Mouse (Mus musculus) limb, embryonic 15.5 days (tissue): ENCODE measurements at regions not wholly inside any gene's neighbourhood (a gene's known extent, or its start where the extent isn't known, plus 50 kb on each side); places are given as distances from the start of the nearest gene placed in this dataset.

ENCODE experiments used
- ATAC-seq: fragments of 200-750 bp; cut with Nextera tagmentation; 2 replicates; pipeline ENCODE4 v1.8.0; 2017; ENCODE audit warnings: low read depth, moderate TSS enrichment; ENCODE audit not compliant: insufficient number of reproducible peaks, low FRiP score, low TSS enrichment
- H3K27ac ChIP-seq: fragments of 300-500 bp; sonication (generic); 2 replicates; pipeline ENCODE4 v1.5.1; 2015; ENCODE audit warnings: moderate library complexity, mild to moderate bottlenecking, inconsistent platforms
- H3K27me3 ChIP-seq: fragments of 300-500 bp; sonication (generic); 2 replicates; pipeline ENCODE4 v1.6.1; 2015; ENCODE audit warnings: inconsistent platforms
- H3K36me3 ChIP-seq: fragments of 300-500 bp; sonication (generic); 2 replicates; pipeline ENCODE4 v1.6.1; 2015; ENCODE audit warnings: inconsistent platforms
- H3K4me1 ChIP-seq: fragments of 300-500 bp; sonication (generic); 2 replicates; pipeline ENCODE4 v1.6.1; 2015; ENCODE audit warnings: inconsistent platforms
- H3K4me2 ChIP-seq: fragments of 300-500 bp; sonication (generic); 2 replicates; pipeline ENCODE4 v1.6.1; 2015; ENCODE audit warnings: mild to moderate bottlenecking, inconsistent platforms
- H3K4me3 ChIP-seq: fragments of 300-500 bp; sonication (generic); 2 replicates; pipeline ENCODE4 v1.5.1; 2015; ENCODE audit warnings: mild to moderate bottlenecking, inconsistent platforms
- H3K9ac ChIP-seq: fragments of 300-500 bp; sonication (generic); 2 replicates; pipeline ENCODE4 v1.6.1; 2015; ENCODE audit warnings: inconsistent platforms
- H3K9me3 ChIP-seq: fragments of 300-500 bp; sonication (generic); 2 replicates; pipeline ENCODE4 v1.6.1; 2016; ENCODE audit warnings: inconsistent platforms
- WGBS: fragments of 180-500 bp; shearing (Covaris S2); methylation state at CpG from one replicate; pipeline ENCODE4 v1.1.7; 2015; 5-methylcytosine and 5-hydroxymethylcytosine counted together

- Histone ChIP-seq H3K36me3 (no peaks in the 10 kb centered on the region), H3K4me2 (no peak overlapping the region), H3K4me1 (no peaks in the 10 kb centered on the region), H3K9me3 (no peaks in the 10 kb centered on the region), H3K9ac (no peak overlapping the region), H3K27ac (no peak overlapping the region), H3K4me3 (no peak overlapping the region), H3K27me3 (no peaks in the 10 kb centered on the region)
- WGBS, result 98% methylated on average over 1 of the region's 1 CpGs
- no peak for ATAC-seq
Measured at GRCm38 (mm10) chr1:41551271-41551670, 745.9 kb downstream of the Tmem182 start.

- no peak for ATAC-seq
- Histone ChIP-seq H3K9ac (no peak overlapping the region), H3K4me1 (no peaks in the 10 kb centered on the region), H3K9me3 (no peaks in the 10 kb centered on the region), H3K36me3 (no peaks in the 10 kb centered on the region), H3K27me3 (no peaks in the 10 kb centered on the region), H3K27ac (no peak overlapping the region), H3K4me2 (no peak overlapping the region), H3K4me3 (no peak overlapping the region)
- WGBS, result 56% methylated on average over 2 of the region's 2 CpGs
Measured at GRCm38 (mm10) chr1:41555607-41556006, 750.2 kb downstream of the Tmem182 start.

GRCm38 (mm10) chr1:41559101-41559665 lies 753.8 kb downstream of the Tmem182 start:
- no peak for ATAC-seq
- no peak overlapping the region for H3K9ac ChIP-seq
- H3K4me3 ChIP-seq, result no peak overlapping the region
- no peaks in the 10 kb centered on the region for H3K4me1 ChIP-seq
- no peaks in the 10 kb centered on the region for H3K27me3 ChIP-seq
- H3K27ac ChIP-seq, result no peak overlapping the region
- H3K9me3 ChIP-seq, result no peaks in the 10 kb centered on the region
- WGBS, result 88% methylated on average over 17 of the region's 17 CpGs
- no peaks in the 10 kb centered on the region for H3K36me3 ChIP-seq
- H3K4me2 ChIP-seq, result no peak overlapping the region

- no peak overlapping the region for H3K4me2 ChIP-seq
- ATAC-seq, result no peak
Measured at GRCm38 (mm10) chr1:41559991-41560390, 754.6 kb downstream of the Tmem182 start.

GRCm38 (mm10) chr1:41603471-41603870 lies 798.1 kb downstream of the Tmem182 start:
- WGBS, result 92% methylated on average over 5 of the region's 5 CpGs
- H3K9ac ChIP-seq, result no peak overlapping the region
- H3K4me2 ChIP-seq, result no peak overlapping the region
- H3K4me3 ChIP-seq, result no peak overlapping the region
- H3K27ac ChIP-seq, result no peak overlapping the region
- no peaks in the 10 kb centered on the region for H3K4me1 ChIP-seq
- no peak for ATAC-seq
- no peaks in the 10 kb centered on the region for H3K9me3 ChIP-seq
- no peaks in the 10 kb centered on the region for H3K36me3 ChIP-seq
- no peaks in the 10 kb centered on the region for H3K27me3 ChIP-seq

More at GRCm38 (mm10) chr1:41559991-41560390, 754.6 kb downstream of the Tmem182 start:
- Histone ChIP-seq H3K9ac (no peak overlapping the region), H3K27me3 (no peaks in the 10 kb centered on the region), H3K9me3 (no peaks in the 10 kb centered on the region), H3K4me3 (no peak overlapping the region), H3K4me1 (no peaks in the 10 kb centered on the region), H3K27ac (no peak overlapping the region), H3K36me3 (no peaks in the 10 kb centered on the region)
- WGBS, result 69% methylated on average over 3 of the region's 3 CpGs

GRCm38 (mm10) chr1:41604996-41605747 lies 799.8 kb downstream of the Tmem182 start:
- no peak overlapping the region for H3K9ac ChIP-seq
- H3K4me1 ChIP-seq, result no peaks in the 10 kb centered on the region
- H3K27ac ChIP-seq, result no peak overlapping the region
- no peaks in the 10 kb centered on the region for H3K9me3 ChIP-seq
- no peak for ATAC-seq
- H3K36me3 ChIP-seq, result no peaks in the 10 kb centered on the region
- no peaks in the 10 kb centered on the region for H3K27me3 ChIP-seq
- no peak overlapping the region for H3K4me3 ChIP-seq
- 65% methylated on average over 14 of the region's 14 CpGs for WGBS
- H3K4me2 ChIP-seq, result no peak overlapping the region

GRCm38 (mm10) chr1:41605748-41606131 lies 800.3 kb downstream of the Tmem182 start:
- Histone ChIP-seq H3K36me3 (no peaks in the 10 kb centered on the region), H3K9me3 (no peaks in the 10 kb centered on the region)
- 28% methylated on average over 3 of the region's 3 CpGs for WGBS

GRCm38 (mm10) chr1:41610783-41611182 lies 805.4 kb downstream of the Tmem182 start:
- no peaks in the 10 kb centered on the region for H3K9me3 ChIP-seq
- no peak overlapping the region for H3K9ac ChIP-seq
- WGBS, result 25% methylated on average over 8 of the region's 8 CpGs
- no peaks in the 10 kb centered on the region for H3K27me3 ChIP-seq
- no peak overlapping the region for H3K4me3 ChIP-seq
- H3K36me3 ChIP-seq, result no peaks in the 10 kb centered on the region
- no peak overlapping the region for H3K27ac ChIP-seq
- H3K4me2 ChIP-seq, result no peak overlapping the region
- 0 out of 2 replicates have a peak, but pooled peaks cover 4% of the 10 kb centered on the region for H3K4me1 ChIP-seq
- ATAC-seq, result no peak

More at GRCm38 (mm10) chr1:41605748-41606131, 800.3 kb downstream of the Tmem182 start:
- Histone ChIP-seq H3K9ac (no peak overlapping the region), H3K4me3 (no peak overlapping the region), H3K4me1 (0 out of 2 replicates have a peak, but pooled peaks cover 4% of the 10 kb centered on the region), H3K27me3 (no peaks in the 10 kb centered on the region), H3K27ac (no peak overlapping the region), H3K4me2 (no peak overlapping the region)
- ATAC-seq, result no peak

- H3K9ac ChIP-seq, result no peak overlapping the region
- H3K4me1 ChIP-seq, result peaks cover 8% of the 10 kb centered on the region
- H3K36me3 ChIP-seq, result no peaks in the 10 kb centered on the region
- ATAC-seq, result no peak
- no peak overlapping the region; the same call in 1 of the 2 replicates for H3K4me2 ChIP-seq
- H3K4me3 ChIP-seq, result no peak overlapping the region
- no peaks in the 10 kb centered on the region for H3K27me3 ChIP-seq
- no peak overlapping the region for H3K27ac ChIP-seq
- no peaks in the 10 kb centered on the region for H3K9me3 ChIP-seq
- WGBS, result 29% methylated on average over 9 of the region's 9 CpGs
Measured at GRCm38 (mm10) chr1:41651804-41652203, 846.4 kb downstream of the Tmem182 start.

- Histone ChIP-seq H3K4me1 (peaks cover 8% of the 10 kb centered on the region), H3K36me3 (no peaks in the 10 kb centered on the region), H3K4me2 (peak overlapping the region; percentile 26; the same call in 1 of the 2 replicates), H3K9ac (no peak overlapping the region), H3K27ac (no peak overlapping the region), H3K4me3 (no peak overlapping the region), H3K9me3 (no peaks in the 10 kb centered on the region), H3K27me3 (no peaks in the 10 kb centered on the region)
- ATAC-seq, result no peak
- WGBS, result 12% methylated on average over 3 of the region's 3 CpGs
Measured at GRCm38 (mm10) chr1:41652210-41652609, 846.8 kb downstream of the Tmem182 start.

GRCm38 (mm10) chr1:41652646-41653427 lies 847.4 kb downstream of the Tmem182 start:
- H3K9ac ChIP-seq, result no peak overlapping the region
- H3K4me1 ChIP-seq, result peaks cover 8% of the 10 kb centered on the region
- H3K9me3 ChIP-seq, result no peaks in the 10 kb centered on the region
- no peak overlapping the region for H3K27ac ChIP-seq
- 31% methylated on average over 8 of the region's 8 CpGs for WGBS
- H3K4me2 ChIP-seq, result peak overlapping the region; percentile 26; the same call in 1 of the 2 replicates
- no peaks in the 10 kb centered on the region for H3K36me3 ChIP-seq
- H3K27me3 ChIP-seq, result no peaks in the 10 kb centered on the region
- H3K4me3 ChIP-seq, result no peak overlapping the region
- no peak for ATAC-seq

GRCm38 (mm10) chr1:41674086-41674485 lies 868.7 kb downstream of the Tmem182 start:
- Histone ChIP-seq H3K4me2 (no peak overlapping the region), H3K27me3 (no peaks in the 10 kb centered on the region), H3K9me3 (no peaks in the 10 kb centered on the region), H3K27ac (no peak overlapping the region), H3K4me3 (no peak overlapping the region), H3K36me3 (no peaks in the 10 kb centered on the region), H3K9ac (no peak overlapping the region), H3K4me1 (no peaks in the 10 kb centered on the region)
- ATAC-seq, result no peak
- WGBS, result 70% methylated on average over 6 of the region's 6 CpGs
